Mouse (Mus musculus): ENCODE results near the gene A930033H14Rik. TPM values are rescaled to one million over a fixed set of nuclear protein-coding genes. Genes with fewer than 3 reads are reported as not detected.
A peak's percentile ranks its signal among the peaks of the same experiment; 100 is the strongest.

Gene A930033H14Rik
- total RNA-seq (2021): 1 to 10 TPM; 1.1 TPM
- polyA plus RNA-seq (2012; rRNA removed): 0.61 TPM in 2 replicates
- long read RNA-seq: 0 reads

DNA sequence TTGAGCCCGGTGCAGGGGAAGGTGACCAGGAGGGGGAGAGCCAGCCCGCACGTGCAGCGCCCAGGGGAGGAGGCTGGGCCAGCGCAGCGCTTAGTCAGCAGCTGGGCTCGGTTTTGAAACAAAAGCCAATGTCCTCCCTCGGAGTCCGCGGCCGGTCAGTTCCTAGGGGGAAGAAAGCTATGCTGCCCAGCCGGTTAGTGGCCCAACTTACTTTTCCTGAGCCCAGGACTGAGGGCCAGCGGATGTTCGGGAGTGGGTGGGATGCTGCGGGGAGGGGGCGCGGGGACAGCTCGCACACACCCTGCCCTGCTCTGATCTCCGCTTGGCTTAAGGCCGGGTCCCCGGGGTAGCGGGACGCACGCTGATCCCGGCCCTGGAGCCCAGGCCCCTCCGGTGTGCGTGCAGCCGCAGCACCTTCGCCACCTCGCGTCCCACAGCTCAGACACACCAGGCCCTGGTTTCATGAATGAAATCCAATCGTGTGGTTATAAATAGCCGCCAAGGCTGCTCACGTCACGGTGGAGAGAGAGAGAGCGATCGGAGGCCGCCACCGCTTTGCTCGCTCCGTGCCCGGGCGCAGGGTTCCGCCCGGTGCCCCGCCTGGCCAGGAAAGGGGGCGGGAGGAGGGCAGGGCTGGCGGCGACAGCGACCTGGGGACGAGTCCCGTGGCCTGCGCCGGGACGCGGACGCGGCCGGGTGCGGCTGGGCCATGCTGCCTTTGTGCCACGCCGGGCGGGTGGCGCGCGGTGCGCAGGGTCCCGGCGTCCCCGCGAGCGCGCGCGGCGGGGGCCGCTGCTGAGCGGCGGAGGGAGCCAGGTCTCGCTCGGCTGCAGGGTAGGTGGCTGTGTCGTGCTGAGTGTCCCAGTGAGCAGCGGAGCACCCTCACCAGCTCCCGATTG is at the start of gene A930033H14Rik:
Gene A930033H14Rik, minus strand, starts transcription at position 557 of the 899 bp plus-strand sequence.
- TF ChIP-seq CTCF (IDR thresholded peaks at IDR 0.05) (peak; percentile 10; the same call in 1 of the 2 replicates), POLR2A (IDR thresholded peaks at IDR 0.05; ENCODE audit: insufficient read depth, low read depth, low read length) (peak; percentile 76), EP300 (IDR thresholded peaks at IDR 0.05; ENCODE audit: insufficient read depth, low read depth, low read length) (no peak)
- H3K9ac ChIP-seq (ENCODE audit: low read depth, low read length): peak within 1 kb of the TSS; percentile 96
- peak within 1 kb of the TSS; percentile 88 for H3K4me3 ChIP-seq
- H3K27me3 ChIP-seq (ENCODE audit: control insufficient read depth, insufficient read depth, low read length): no peaks in the 10 kb centered on the region
- no peaks in the 10 kb centered on the region for H3K36me3 ChIP-seq (ENCODE audit: control insufficient read depth, insufficient read depth, low read length)
- under 1% methylated on average over 84 of the region's 84 CpGs for WGBS
- H3K4me1 ChIP-seq (ENCODE audit: control insufficient read depth, insufficient read depth, low read length): peaks cover 10% of the 10 kb centered on the region
- peak; percentile 89 to 92 for DNase-seq
- H3K79me2 ChIP-seq (replicated peaks; ENCODE audit: control insufficient read depth, insufficient read depth, low read length): no peaks in the 10 kb centered on the region
- intact Hi-C loops (cut with DNase I): loop anchor here (1.0 to 2.0 kb wide), 4 partner anchors 26 to 95 kb away; no protein-coding TSS in a partner anchor
- peak within 1 kb of the TSS; percentile 98 for H3K27ac ChIP-seq

DNA sequence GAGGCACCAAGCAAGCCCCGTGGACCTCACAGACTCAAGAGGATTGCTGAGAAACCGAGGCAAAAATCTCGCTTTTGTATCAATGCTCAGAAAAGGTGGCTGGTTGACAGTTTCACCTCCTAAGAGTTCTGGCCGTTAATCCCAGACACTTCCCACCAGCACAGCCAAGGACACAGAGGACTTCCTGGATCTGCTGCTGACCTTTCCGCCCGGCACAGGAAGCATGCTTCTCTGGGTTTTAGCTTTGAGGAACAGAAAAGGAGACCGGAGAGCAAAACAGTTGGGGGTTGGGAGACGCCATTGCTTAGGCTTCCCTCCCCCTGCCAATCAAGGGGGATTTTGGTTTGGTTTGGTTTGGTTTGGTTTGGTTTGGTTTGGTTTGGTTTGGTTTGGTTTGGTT is 47.0 kb upstream of the A930033H14Rik start:
- no peak overlapping the region for H3K9ac ChIP-seq (ENCODE audit: low read depth, low read length)
- DNase-seq: peak; percentile 52 to 59
- peaks cover 36% of the 10 kb centered on the region for H3K36me3 ChIP-seq (ENCODE audit: control insufficient read depth, insufficient read depth, low read length)
- H3K79me2 ChIP-seq (replicated peaks; ENCODE audit: control insufficient read depth, insufficient read depth, low read length): no peaks in the 10 kb centered on the region; the same call in 1 of the 2 replicates
- H3K4me1 ChIP-seq (ENCODE audit: control insufficient read depth, insufficient read depth, low read length): peaks cover 19% of the 10 kb centered on the region
- H3K27ac ChIP-seq: peak overlapping the region; percentile 75
- no peaks in the 10 kb centered on the region for H3K27me3 ChIP-seq (ENCODE audit: control insufficient read depth, insufficient read depth, low read length)
- TF ChIP-seq EP300 (IDR thresholded peaks at IDR 0.05; ENCODE audit: insufficient read depth, low read depth, low read length) (peak; percentile 76; the same call in 1 of the 2 replicates), CTCF (IDR thresholded peaks at IDR 0.05) (no peak)
- intact Hi-C loops (cut with DNase I): no loop called here
- WGBS: 39% methylated on average over 8 of the region's 8 CpGs
- H3K4me3 ChIP-seq: no peak overlapping the region

DNA sequence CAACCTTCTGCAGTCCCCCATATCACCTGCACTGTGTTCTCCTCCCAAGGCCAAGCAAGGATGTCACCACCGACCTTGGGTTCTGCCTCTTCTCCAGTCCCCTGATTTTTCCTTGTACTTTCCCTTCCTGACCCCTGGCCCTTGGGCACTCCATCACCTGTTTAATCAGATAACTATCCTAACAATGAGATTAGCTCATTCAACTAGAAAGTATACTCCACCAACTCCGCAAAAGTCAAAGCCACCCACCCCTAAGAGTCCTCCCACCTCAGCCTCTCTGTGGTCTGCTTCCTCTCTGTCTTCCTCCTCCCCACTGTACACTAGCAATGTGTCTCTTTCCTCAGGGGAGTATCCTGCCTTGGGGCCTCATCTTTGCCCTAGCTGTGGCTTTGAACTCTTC is 46.3 kb upstream of the A930033H14Rik start:
- intact Hi-C loops (cut with DNase I): no loop called here
- Histone ChIP-seq H3K27ac (peak overlapping the region; percentile 75), H3K79me2 (replicated peaks; ENCODE audit: control insufficient read depth, insufficient read depth, low read length) (no peaks in the 10 kb centered on the region; the same call in 1 of the 2 replicates), H3K9ac (ENCODE audit: low read depth, low read length) (no peak overlapping the region), H3K4me1 (ENCODE audit: control insufficient read depth, insufficient read depth, low read length) (peaks cover 21% of the 10 kb centered on the region), H3K4me3 (no peak overlapping the region), H3K36me3 (ENCODE audit: control insufficient read depth, insufficient read depth, low read length) (peaks cover 32% of the 10 kb centered on the region), H3K27me3 (ENCODE audit: control insufficient read depth, insufficient read depth, low read length) (no peaks in the 10 kb centered on the region)
- no peak for TF ChIP-seq CTCF (IDR thresholded peaks at IDR 0.05)
- no peak; the same call in 1 of the 2 replicates for TF ChIP-seq EP300 (IDR thresholded peaks at IDR 0.05; ENCODE audit: insufficient read depth, low read depth, low read length)
- TF ChIP-seq POLR2A (IDR thresholded peaks at IDR 0.05; ENCODE audit: insufficient read depth, low read depth, low read length): no peak
- no peak for DNase-seq
- 31% methylated on average over 2 of the region's 2 CpGs for WGBS

- intact Hi-C loops (cut with DNase I): no loop called here
- Histone ChIP-seq H3K27ac (peak overlapping the region; percentile 75), H3K36me3 (ENCODE audit: control insufficient read depth, insufficient read depth, low read length) (peaks cover 34% of the 10 kb centered on the region), H3K27me3 (ENCODE audit: control insufficient read depth, insufficient read depth, low read length) (no peaks in the 10 kb centered on the region), H3K4me3 (no peak overlapping the region), H3K79me2 (replicated peaks; ENCODE audit: control insufficient read depth, insufficient read depth, low read length) (no peaks in the 10 kb centered on the region; the same call in 1 of the 2 replicates), H3K4me1 (ENCODE audit: control insufficient read depth, insufficient read depth, low read length) (peaks cover 24% of the 10 kb centered on the region), H3K9ac (ENCODE audit: low read depth, low read length) (no peak overlapping the region)
- 32% methylated on average over 9 of the region's 9 CpGs for WGBS
- peak in 1 of 2 experiments; percentile 61 for DNase-seq
- TF ChIP-seq POLR2A (IDR thresholded peaks at IDR 0.05; ENCODE audit: insufficient read depth, low read depth, low read length) (no peak), CTCF (IDR thresholded peaks at IDR 0.05) (no peak), EP300 (IDR thresholded peaks at IDR 0.05; ENCODE audit: insufficient read depth, low read depth, low read length) (no peak)
Observed at GRCm38 (mm10) chr10:69258588-69258987, 45.7 kb upstream of the A930033H14Rik start.

DNA sequence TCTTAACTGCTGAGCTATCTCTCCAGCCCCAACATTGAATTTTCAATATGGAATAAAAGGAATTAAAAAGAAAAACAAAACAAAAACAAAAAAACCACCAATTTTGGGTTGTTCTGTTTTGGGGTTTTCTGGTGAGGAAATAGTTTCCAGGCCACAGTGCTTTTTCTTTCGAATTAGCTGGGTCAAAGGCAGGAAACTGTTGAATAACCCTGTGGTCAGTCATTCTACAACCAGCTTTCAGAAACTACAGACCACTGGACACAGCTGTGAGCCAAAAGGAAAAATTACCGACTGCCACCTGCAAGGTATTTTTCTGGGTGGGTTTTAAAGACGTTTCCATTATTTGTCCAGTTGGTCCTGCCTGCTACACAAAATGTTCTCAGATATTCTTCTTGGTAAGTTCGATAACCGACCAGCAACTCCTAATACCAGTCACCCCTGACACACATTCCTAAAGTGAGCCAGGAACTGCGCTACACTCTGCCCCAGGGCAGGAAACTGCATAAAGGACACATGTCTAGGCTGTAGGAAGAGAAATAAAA is 44.8 kb upstream of the A930033H14Rik start:
- intact Hi-C loops (cut with DNase I): no loop called here
- no peak for DNase-seq
- TF ChIP-seq EP300 (IDR thresholded peaks at IDR 0.05; ENCODE audit: insufficient read depth, low read depth, low read length) (no peak), CTCF (IDR thresholded peaks at IDR 0.05) (no peak), POLR2A (IDR thresholded peaks at IDR 0.05; ENCODE audit: insufficient read depth, low read depth, low read length) (no peak)
- Histone ChIP-seq H3K79me2 (replicated peaks; ENCODE audit: control insufficient read depth, insufficient read depth, low read length) (no peaks in the 10 kb centered on the region; the same call in 1 of the 2 replicates), H3K36me3 (ENCODE audit: control insufficient read depth, insufficient read depth, low read length) (peaks cover 36% of the 10 kb centered on the region), H3K9ac (ENCODE audit: low read depth, low read length) (no peak overlapping the region), H3K27me3 (ENCODE audit: control insufficient read depth, insufficient read depth, low read length) (no peaks in the 10 kb centered on the region), H3K4me1 (ENCODE audit: control insufficient read depth, insufficient read depth, low read length) (peaks cover 30% of the 10 kb centered on the region), H3K4me3 (no peak overlapping the region), H3K27ac (peak overlapping the region; percentile 75)
- 28% methylated on average over 6 of the region's 6 CpGs for WGBS
